Mouse (Mus musculus): Measurements from ENCODE around the gene Eps8l3. TPM values are rescaled to one million over a fixed set of nuclear protein-coding genes. Genes with fewer than 3 reads are reported as not detected.

Gene Eps8l3
- polyA plus RNA-seq, 1 experiment from 2014 or later: 0.11 TPM

DNA sequence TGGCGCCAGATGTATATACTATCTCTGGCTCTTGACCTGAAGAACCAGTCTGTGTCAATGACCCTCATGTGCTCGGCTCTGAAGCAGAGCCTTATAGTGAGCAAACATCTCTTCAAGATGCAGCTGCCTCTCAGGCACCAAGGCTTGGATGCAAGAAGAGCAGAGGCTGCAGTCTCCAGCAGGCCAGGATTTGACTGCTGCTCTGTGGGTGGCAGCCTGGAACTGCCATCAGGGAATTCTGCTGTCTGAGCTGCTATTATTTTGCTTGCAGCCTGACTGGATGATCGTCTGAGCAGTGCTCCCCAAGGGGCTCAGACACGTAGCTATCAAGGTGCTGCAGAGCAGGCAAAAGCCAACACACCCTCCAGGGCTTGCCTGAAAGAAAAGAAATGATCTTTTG lies 28.9 kb upstream of the Eps8l3 start:
- H3K9ac ChIP-seq (ENCODE audit: low read length): no peak overlapping the region
- no peaks in the 10 kb centered on the region for H3K27me3 ChIP-seq (ENCODE audit: control insufficient read depth, insufficient read depth, low read length)
- no peak overlapping the region for H3K27ac ChIP-seq (ENCODE audit: low read depth, low read length)
- H3K4me1 ChIP-seq (ENCODE audit: control insufficient read depth, insufficient read depth, low read length): peaks cover 11% of the 10 kb centered on the region; the same call in 1 of the 2 replicates
- H3K9me3 ChIP-seq (ENCODE audit: control insufficient read depth, low read length): no peaks in the 10 kb centered on the region
- no peak for ATAC-seq (ENCODE audit: insufficient read depth, low FRiP score, low TSS enrichment)
- H3K4me3 ChIP-seq (ENCODE audit: low read depth, low read length): no peak overlapping the region
- H3K36me3 ChIP-seq (ENCODE audit: control insufficient read depth, insufficient read depth, low read length): no peaks in the 10 kb centered on the region
- 34% methylated on average over 4 of the region's 4 CpGs for WGBS
- no peak overlapping the region for H3K4me2 ChIP-seq (ENCODE audit: low read depth)
- no peak for DNase-seq (ENCODE audit: low spot score)

DNA sequence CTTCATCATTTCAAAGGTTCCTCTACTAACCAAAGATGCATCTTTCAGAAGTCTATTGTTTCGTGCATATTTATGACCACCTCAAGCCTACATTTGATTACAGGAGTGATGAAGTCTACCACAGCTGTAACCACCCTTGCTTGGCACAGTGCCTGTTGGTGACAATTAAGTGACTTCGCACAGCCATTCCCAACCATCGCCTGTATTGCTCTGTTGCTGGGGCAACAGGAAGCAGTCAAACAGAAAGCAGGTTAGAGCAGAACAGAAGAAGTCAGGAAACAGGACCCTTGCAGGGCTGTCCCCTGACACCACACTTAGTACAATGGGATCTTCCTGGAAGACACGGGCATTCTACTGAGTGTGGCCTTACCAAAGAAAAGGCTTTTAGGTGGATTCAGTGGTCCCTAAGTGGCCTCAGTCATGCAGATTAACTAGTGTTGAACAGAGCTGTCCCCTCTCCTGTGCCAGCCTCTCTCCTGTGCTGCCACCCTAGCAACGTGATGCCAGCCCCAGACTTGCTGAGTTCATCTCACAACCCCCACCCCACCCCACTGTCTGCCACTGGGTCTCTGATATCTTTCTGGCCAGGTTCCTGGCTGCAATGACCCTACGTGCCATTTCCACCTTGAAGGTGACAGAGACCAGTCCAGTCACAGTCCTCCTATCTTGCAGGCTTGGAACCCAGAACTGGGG lies 27.9 kb upstream of the Eps8l3 start:
- 60% methylated on average over 6 of the region's 6 CpGs for WGBS
- no peak overlapping the region for H3K9ac ChIP-seq (ENCODE audit: low read length)
- no peaks in the 10 kb centered on the region for H3K27me3 ChIP-seq (ENCODE audit: control insufficient read depth, insufficient read depth, low read length)
- H3K4me3 ChIP-seq (ENCODE audit: low read depth, low read length): no peak overlapping the region
- H3K4me1 ChIP-seq (ENCODE audit: control insufficient read depth, insufficient read depth, low read length): peaks cover 11% of the 10 kb centered on the region; the same call in 1 of the 2 replicates
- no peaks in the 10 kb centered on the region for H3K36me3 ChIP-seq (ENCODE audit: control insufficient read depth, insufficient read depth, low read length)
- no peaks in the 10 kb centered on the region for H3K9me3 ChIP-seq (ENCODE audit: control insufficient read depth, low read length)
- DNase-seq (ENCODE audit: low spot score) (no peak), ATAC-seq (ENCODE audit: insufficient read depth, low FRiP score, low TSS enrichment) (no peak)
- H3K27ac ChIP-seq (ENCODE audit: low read depth, low read length): no peak overlapping the region
- H3K4me2 ChIP-seq (ENCODE audit: low read depth): no peak overlapping the region

DNA sequence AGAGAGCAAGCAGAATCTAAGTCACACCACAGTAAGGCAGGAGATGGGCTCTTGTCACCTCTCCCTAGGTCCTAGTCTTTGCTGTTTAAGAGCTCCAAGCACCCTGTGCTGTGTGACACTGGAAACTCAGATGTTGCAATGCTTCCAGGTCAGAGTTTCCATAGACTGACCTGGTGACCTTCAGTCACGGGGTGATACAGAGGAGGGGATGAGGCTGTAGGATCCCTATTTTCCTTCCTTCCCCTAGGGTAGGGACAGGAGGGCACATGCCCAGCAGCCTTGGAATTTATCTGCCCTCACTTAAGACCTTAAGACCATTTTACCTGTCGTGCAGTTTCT lies 27.4 kb upstream of the Eps8l3 start:
- Histone ChIP-seq H3K9ac (ENCODE audit: low read length) (no peak overlapping the region), H3K9me3 (ENCODE audit: control insufficient read depth, low read length) (no peaks in the 10 kb centered on the region), H3K4me3 (ENCODE audit: low read depth, low read length) (no peak overlapping the region), H3K4me1 (ENCODE audit: control insufficient read depth, insufficient read depth, low read length) (peaks cover 11% of the 10 kb centered on the region; the same call in 1 of the 2 replicates), H3K27ac (ENCODE audit: low read depth, low read length) (no peak overlapping the region), H3K27me3 (ENCODE audit: control insufficient read depth, insufficient read depth, low read length) (no peaks in the 10 kb centered on the region), H3K36me3 (ENCODE audit: control insufficient read depth, insufficient read depth, low read length) (no peaks in the 10 kb centered on the region), H3K4me2 (ENCODE audit: low read depth) (no peak overlapping the region)
- WGBS: 70% methylated on average over 2 of the region's 2 CpGs
- ATAC-seq (ENCODE audit: insufficient read depth, low FRiP score, low TSS enrichment) (no peak), DNase-seq (ENCODE audit: low spot score) (no peak)

DNA sequence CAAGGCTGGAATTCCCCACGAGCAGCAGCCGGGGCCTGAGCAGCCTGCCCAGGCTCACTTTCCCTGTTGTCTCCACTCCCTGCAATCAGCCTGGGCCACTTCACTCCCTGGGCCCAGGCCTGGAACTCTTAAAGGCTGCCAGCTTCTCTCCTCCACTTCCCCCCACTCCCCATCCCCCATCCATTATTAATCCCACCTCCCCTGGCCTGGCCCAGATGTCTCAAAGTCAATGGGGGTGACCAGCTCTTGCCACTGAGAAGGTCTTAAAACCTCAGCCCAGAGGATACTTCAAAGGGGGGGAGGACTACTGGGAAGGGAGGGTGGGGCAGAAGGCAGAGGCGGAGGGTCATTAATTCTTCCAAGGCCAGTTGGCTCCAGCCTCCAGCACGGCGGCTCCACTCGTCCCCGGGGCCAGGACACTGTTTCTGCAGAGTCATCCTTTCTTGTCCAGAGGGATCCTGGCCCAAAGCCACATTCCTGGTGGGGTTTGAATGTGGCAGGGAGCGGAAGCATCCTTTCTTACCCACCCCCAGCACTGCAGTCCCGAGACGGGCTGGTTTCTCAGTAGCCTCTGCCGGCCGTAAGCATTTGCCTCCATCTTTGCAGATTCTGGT lies 26.5 kb upstream of the Eps8l3 start:
- DNase-seq (ENCODE audit: low spot score): peak; percentile 64
- Histone ChIP-seq H3K27ac (ENCODE audit: low read depth, low read length) (peak overlapping the region; percentile 9), H3K9me3 (ENCODE audit: control insufficient read depth, low read length) (no peaks in the 10 kb centered on the region), H3K4me3 (ENCODE audit: low read depth, low read length) (no peak overlapping the region), H3K4me2 (ENCODE audit: low read depth) (peak overlapping the region; percentile 32), H3K36me3 (ENCODE audit: control insufficient read depth, insufficient read depth, low read length) (no peaks in the 10 kb centered on the region), H3K9ac (ENCODE audit: low read length) (peak overlapping the region; percentile 44), H3K4me1 (ENCODE audit: control insufficient read depth, insufficient read depth, low read length) (peaks cover 11% of the 10 kb centered on the region; the same call in 1 of the 2 replicates), H3K27me3 (ENCODE audit: control insufficient read depth, insufficient read depth, low read length) (no peaks in the 10 kb centered on the region)
- 8% methylated on average over 12 of the region's 12 CpGs for WGBS
- ATAC-seq (ENCODE audit: insufficient read depth, low FRiP score, low TSS enrichment): peak; percentile 36; the same call in 1 of the 2 replicates

DNA sequence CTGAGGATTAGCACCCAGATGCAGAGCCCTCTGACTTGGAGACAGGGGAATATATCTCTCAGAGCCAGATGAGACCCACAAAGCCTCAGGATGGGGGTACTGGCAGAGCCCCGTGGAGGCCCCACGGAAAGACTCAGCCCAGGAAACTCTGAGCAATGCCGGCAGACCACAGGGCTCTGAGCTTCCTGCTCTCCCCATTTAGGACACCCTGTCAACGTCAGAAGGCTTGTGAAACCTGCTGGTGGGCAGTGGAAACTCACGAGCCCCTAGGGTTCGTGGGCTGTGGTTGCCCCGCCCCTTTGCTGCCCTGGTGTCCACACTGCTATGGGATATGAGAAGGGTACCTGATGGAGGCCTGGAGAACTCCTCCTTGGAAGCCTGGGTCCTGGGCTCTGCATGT lies 24.2 kb upstream of the Eps8l3 start:
- Histone ChIP-seq H3K4me2 (ENCODE audit: low read depth) (no peak overlapping the region), H3K36me3 (ENCODE audit: control insufficient read depth, insufficient read depth, low read length) (no peaks in the 10 kb centered on the region), H3K27me3 (ENCODE audit: control insufficient read depth, insufficient read depth, low read length) (no peaks in the 10 kb centered on the region), H3K27ac (ENCODE audit: low read depth, low read length) (no peak overlapping the region), H3K4me1 (ENCODE audit: control insufficient read depth, insufficient read depth, low read length) (peaks cover 11% of the 10 kb centered on the region; the same call in 1 of the 2 replicates), H3K4me3 (ENCODE audit: low read depth, low read length) (no peak overlapping the region), H3K9me3 (ENCODE audit: control insufficient read depth, low read length) (no peaks in the 10 kb centered on the region), H3K9ac (ENCODE audit: low read length) (no peak overlapping the region)
- ATAC-seq (ENCODE audit: insufficient read depth, low FRiP score, low TSS enrichment) (no peak), DNase-seq (ENCODE audit: low spot score) (no peak)
- 60% methylated on average over 7 of the region's 7 CpGs for WGBS

DNA sequence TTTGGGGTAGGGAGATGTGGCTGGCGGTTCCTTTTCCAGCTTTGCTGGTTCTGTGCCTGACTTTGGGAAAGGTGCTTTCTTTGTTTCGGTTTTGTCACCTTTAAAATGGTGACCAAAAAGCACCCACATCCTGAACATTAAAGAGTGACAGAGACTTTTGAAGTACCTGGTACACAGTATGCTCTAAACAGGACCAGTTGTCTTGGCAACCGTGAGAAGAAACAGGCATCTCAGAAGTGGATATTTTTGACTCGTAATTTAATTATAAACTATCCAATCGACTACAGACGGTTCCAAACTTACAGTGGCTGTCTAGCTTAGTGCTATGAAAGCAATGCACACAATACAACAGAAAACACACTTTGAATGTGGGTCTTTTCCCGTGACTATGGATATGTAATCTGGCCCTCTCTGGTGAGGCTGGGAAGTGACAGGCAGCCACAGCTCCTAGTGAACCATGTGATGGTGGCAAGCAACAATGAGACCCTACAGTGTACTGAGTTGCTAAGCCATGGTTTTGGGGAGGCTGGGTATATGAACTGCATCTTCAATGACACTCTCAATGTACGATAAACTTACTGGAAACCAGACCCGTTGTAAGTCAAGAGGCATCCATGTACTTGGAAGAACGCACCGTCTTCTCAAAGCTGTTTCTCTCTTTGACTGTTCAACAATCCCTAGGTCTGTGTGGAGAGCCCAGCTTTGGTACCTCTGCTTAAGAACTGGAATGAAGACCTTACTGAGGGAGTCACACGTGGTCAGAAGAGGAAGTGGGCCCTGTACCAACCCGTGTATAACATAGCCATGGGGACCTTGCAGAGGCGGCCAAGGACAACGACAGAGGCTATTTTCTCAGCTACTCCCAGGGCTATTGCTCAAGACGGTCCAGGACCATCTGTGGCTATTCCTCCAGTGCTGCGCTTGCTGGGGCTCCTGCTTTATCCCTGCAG lies 23.5 kb upstream of the Eps8l3 start:
- H3K27me3 ChIP-seq (ENCODE audit: control insufficient read depth, insufficient read depth, low read length): no peaks in the 10 kb centered on the region
- no peak overlapping the region for H3K27ac ChIP-seq (ENCODE audit: low read depth, low read length)
- DNase-seq (ENCODE audit: low spot score) (no peak), ATAC-seq (ENCODE audit: insufficient read depth, low FRiP score, low TSS enrichment) (no peak)
- no peak overlapping the region for H3K4me2 ChIP-seq (ENCODE audit: low read depth)
- no peaks in the 10 kb centered on the region for H3K9me3 ChIP-seq (ENCODE audit: control insufficient read depth, low read length)
- H3K9ac ChIP-seq (ENCODE audit: low read length): no peak overlapping the region
- WGBS: 88% methylated on average over 17 of the region's 17 CpGs
- H3K4me1 ChIP-seq (ENCODE audit: control insufficient read depth, insufficient read depth, low read length): peaks cover 11% of the 10 kb centered on the region; the same call in 1 of the 2 replicates
- H3K36me3 ChIP-seq (ENCODE audit: control insufficient read depth, insufficient read depth, low read length): no peaks in the 10 kb centered on the region
- H3K4me3 ChIP-seq (ENCODE audit: low read depth, low read length): no peak overlapping the region

DNA sequence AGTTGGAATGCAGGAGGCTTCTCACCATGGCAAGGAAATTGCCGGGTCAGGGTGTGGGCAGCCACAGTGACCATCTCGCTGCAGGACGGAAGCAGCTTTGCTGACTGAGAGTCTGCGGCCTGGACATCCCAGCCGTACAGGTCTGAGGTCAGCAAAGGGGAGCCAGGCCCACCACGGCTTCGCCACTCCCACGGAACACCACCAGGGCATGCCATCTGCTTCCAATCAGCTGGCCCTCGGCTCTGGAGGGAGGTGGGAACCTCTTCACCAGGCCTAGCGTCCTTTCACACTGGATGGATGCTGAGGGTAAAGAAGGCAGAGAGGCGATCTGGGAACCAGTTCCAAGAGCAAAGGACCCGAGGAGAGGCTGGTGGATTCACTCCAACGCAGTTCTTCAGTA lies 21.7 kb upstream of the Eps8l3 start:
- ATAC-seq (ENCODE audit: insufficient read depth, low FRiP score, low TSS enrichment) (no peak), DNase-seq (ENCODE audit: low spot score) (no peak)
- no peaks in the 10 kb centered on the region for H3K27me3 ChIP-seq (ENCODE audit: control insufficient read depth, insufficient read depth, low read length)

DNA sequence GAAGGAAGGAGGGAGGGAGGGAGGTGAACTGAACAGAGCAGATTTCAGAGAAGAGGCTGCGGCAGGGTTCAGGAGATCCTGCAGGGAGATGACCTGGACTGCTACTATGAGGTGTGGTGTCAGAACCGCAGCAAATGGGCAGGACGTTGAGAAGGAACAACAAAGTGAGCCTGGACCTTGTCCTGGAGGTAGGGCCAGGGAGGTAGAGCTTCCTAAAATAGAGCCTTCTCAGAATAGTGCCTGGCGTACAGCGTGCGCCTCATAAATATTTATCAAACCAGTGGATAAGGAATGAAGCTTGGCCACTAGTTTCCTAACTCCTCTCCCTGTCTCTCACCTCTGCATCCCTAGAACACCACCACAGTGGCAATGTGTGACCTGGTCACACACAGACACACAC lies 19.4 kb upstream of the Eps8l3 start:
- no peaks in the 10 kb centered on the region for H3K9me3 ChIP-seq (ENCODE audit: control insufficient read depth, low read length)
- 69% methylated on average over 6 of the region's 6 CpGs for WGBS
- no peak overlapping the region for H3K4me3 ChIP-seq (ENCODE audit: low read depth, low read length)
- no peaks in the 10 kb centered on the region for H3K4me1 ChIP-seq (ENCODE audit: control insufficient read depth, insufficient read depth, low read length)
- DNase-seq (ENCODE audit: low spot score) (no peak), ATAC-seq (ENCODE audit: insufficient read depth, low FRiP score, low TSS enrichment) (no peak)
- no peaks in the 10 kb centered on the region for H3K27me3 ChIP-seq (ENCODE audit: control insufficient read depth, insufficient read depth, low read length)
- H3K36me3 ChIP-seq (ENCODE audit: control insufficient read depth, insufficient read depth, low read length): no peaks in the 10 kb centered on the region
- H3K4me2 ChIP-seq (ENCODE audit: low read depth): no peak overlapping the region
- no peak overlapping the region for H3K9ac ChIP-seq (ENCODE audit: low read length)
- no peak overlapping the region for H3K27ac ChIP-seq (ENCODE audit: low read depth, low read length)

More for the DNA sequence above, 21.7 kb upstream of the Eps8l3 start:
- no peaks in the 10 kb centered on the region for H3K9me3 ChIP-seq (ENCODE audit: control insufficient read depth, low read length)
- H3K4me2 ChIP-seq (ENCODE audit: low read depth): no peak overlapping the region
- no peak overlapping the region for H3K4me3 ChIP-seq (ENCODE audit: low read depth, low read length)
- peaks cover 7% of the 10 kb centered on the region; the same call in 1 of the 2 replicates for H3K4me1 ChIP-seq (ENCODE audit: control insufficient read depth, insufficient read depth, low read length)
- no peak overlapping the region for H3K27ac ChIP-seq (ENCODE audit: low read depth, low read length)
- WGBS: 74% methylated on average over 13 of the region's 13 CpGs
- H3K9ac ChIP-seq (ENCODE audit: low read length): no peak overlapping the region
- H3K36me3 ChIP-seq (ENCODE audit: control insufficient read depth, insufficient read depth, low read length): no peaks in the 10 kb centered on the region
